In the genomic region with DNA sequence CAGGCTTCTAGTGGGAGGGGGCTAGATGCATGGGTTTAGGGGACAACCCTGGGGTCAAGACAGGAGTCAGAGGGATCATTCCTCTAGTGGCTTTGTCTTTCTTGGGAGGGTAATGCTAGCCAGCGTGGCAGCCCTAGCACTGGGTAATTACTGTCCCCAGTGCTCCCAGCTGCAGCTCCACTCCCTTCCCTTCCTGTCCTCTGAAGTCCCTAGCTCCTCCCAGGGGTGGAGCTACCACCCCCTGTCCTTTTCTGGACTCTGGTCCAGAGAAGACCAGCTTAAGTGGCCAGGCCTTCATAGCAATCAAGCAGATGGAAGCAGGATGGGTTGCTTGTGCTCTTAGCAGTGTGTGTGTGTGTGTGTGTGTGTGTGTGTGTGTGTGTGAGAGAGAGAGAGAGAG, we compare ENCODE assay signal across 8 mouse cellular contexts. TPM values are rescaled to one million over a fixed set of nuclear protein-coding genes. Genes with fewer than 3 reads are reported as not detected.
DNase-seq lines count a peak whose midpoint lies in the region; ATAC-seq lines count a peak whose summit lies in the region.
"Had no signal": no experiment of that assay in that cellular context is flagged by ENCODE, and none has a peak within 500 bp of the region (broad histone marks: within the 10 kb centered on the region; RNA-seq: fewer than 3 reads in every experiment).

No protein-coding gene starts in this region.

- no peak overlapping the region for H3K4me3 ChIP-seq in liver, embryonic 13.5 days (replicated peaks)
- no peak overlapping the region for H3K4me3 ChIP-seq in midbrain, embryonic 11.5 days (ENCODE audit: low read depth, low read length)
- H3K4me3 ChIP-seq: neural tube, embryonic 13.5 days had no signal

- no peaks in the 10 kb centered on the region for H3K4me1 ChIP-seq in liver, embryonic 13.5 days (replicated peaks)
- H3K4me1 ChIP-seq in midbrain, embryonic 11.5 days (ENCODE audit: control insufficient read depth, insufficient read depth, low read length) = 0 out of 2 replicates have a peak, but pooled peaks cover 2% of the 10 kb centered on the region

- no peaks in the 10 kb centered on the region for H3K36me3 ChIP-seq in liver, embryonic 13.5 days
- no peaks in the 10 kb centered on the region for H3K36me3 ChIP-seq in midbrain, embryonic 11.5 days (ENCODE audit: control insufficient read depth, insufficient read depth, low read length)
- H3K36me3 ChIP-seq: neural tube, embryonic 13.5 days had no signal

- 23% methylated on average over 1 of the region's 1 CpGs for WGBS in liver, embryonic 13.5 days (ENCODE audit: insufficient replicate concordance)
- WGBS in midbrain, embryonic 11.5 days = 17% methylated on average over 1 of the region's 1 CpGs

- no peaks in the 10 kb centered on the region for H3K27me3 ChIP-seq in liver, embryonic 13.5 days
- H3K27me3 ChIP-seq in midbrain, embryonic 11.5 days (ENCODE audit: control insufficient read depth, insufficient read depth, low read length) = no peaks in the 10 kb centered on the region
- H3K27me3 ChIP-seq: neural tube, embryonic 13.5 days had no signal

- no peaks in the 10 kb centered on the region for H3K9me3 ChIP-seq in liver, embryonic 13.5 days (replicated peaks)
- H3K9me3 ChIP-seq in midbrain, embryonic 11.5 days (ENCODE audit: control insufficient read depth, low read length) = no peaks in the 10 kb centered on the region
- H3K9me3 ChIP-seq: neural tube, embryonic 13.5 days had no signal

- peak; percentile 27 for DNase-seq in MN1 (ENCODE audit: low spot score)
- peak; percentile 24 for DNase-seq in R1 (ENCODE audit: low read depth, low spot score)
- peak; percentile 42 to 55 for DNase-seq in heart, postnatal 14 days
- DNase-seq in liver, embryonic 13.5 days = no peak
- no peak for DNase-seq in midbrain, embryonic 11.5 days (ENCODE audit: low spot score, missing footprints)
- DNase-seq in ovary, adult 18-20 months (ENCODE audit: low spot score) = no peak
- DNase-seq in urinary bladder, postnatal 4 days (ENCODE audit: low spot score in 2 of 2) = no peak

- H3K4me2 ChIP-seq in liver, embryonic 13.5 days = no peak overlapping the region
- no peak overlapping the region for H3K4me2 ChIP-seq in midbrain, embryonic 11.5 days
- H3K4me2 ChIP-seq: neural tube, embryonic 13.5 days had no signal

- H3K9ac ChIP-seq in liver, embryonic 13.5 days = no peak overlapping the region
- H3K9ac ChIP-seq in midbrain, embryonic 11.5 days (ENCODE audit: low read length) = no peak overlapping the region
- H3K9ac ChIP-seq: neural tube, embryonic 13.5 days had no signal

- no peak overlapping the region for H3K27ac ChIP-seq in liver, embryonic 13.5 days
- H3K27ac ChIP-seq in midbrain, embryonic 11.5 days (ENCODE audit: low read depth, low read length) = no peak overlapping the region
- H3K27ac ChIP-seq: neural tube, embryonic 13.5 days had no signal

- ATAC-seq in liver, embryonic 13.5 days (ENCODE audit: low read depth) = peak; percentile 65
- ATAC-seq in midbrain, embryonic 11.5 days (ENCODE audit: low FRiP score) = no peak

- intact Hi-C loops in heart, postnatal 14 days (cut with DNase I) = no loop called here

RNA-seq across cellular contexts. Expression of gene Fgd1, which starts 9.6 kb away (rescaled TPM):
- total RNA-seq in heart, postnatal 14 days (2021) = 10 to 100 TPM; 10.5 to 12.2 TPM
- 1.8 and 2.2 TPM in 2 replicates for polyA plus RNA-seq in liver, embryonic 13.5 days (2015; fragmentation: Nextera tagmentation; extraction: Ambion mirVana)
- polyA plus RNA-seq in midbrain, embryonic 11.5 days (2014; fragmentation: Nextera tagmentation; extraction: Ambion mirVana) = 7.6 and 8.6 TPM in 2 replicates

RNA-seq across cellular contexts. Expression of gene Gnl3l, which starts 38.4 kb away (rescaled TPM):
- total RNA-seq in heart, postnatal 14 days (2021) = 10 to 100 TPM; 33.8 to 38.0 TPM
- polyA plus RNA-seq in liver, embryonic 13.5 days (2015; fragmentation: Nextera tagmentation; extraction: Ambion mirVana) = 14.6 and 18.1 TPM in 2 replicates
- polyA plus RNA-seq in midbrain, embryonic 11.5 days (2014; fragmentation: Nextera tagmentation; extraction: Ambion mirVana) = 48.2 and 48.5 TPM in 2 replicates

RNA-seq across cellular contexts. Expression of gene Tsr2, which starts 40.8 kb away (rescaled TPM):
- total RNA-seq in heart, postnatal 14 days (2021) = 1 to 10 TPM; 8.9 TPM
- polyA plus RNA-seq in liver, embryonic 13.5 days (2015; fragmentation: Nextera tagmentation; extraction: Ambion mirVana) = 16.4 and 18.2 TPM in 2 replicates
- 45.7 and 45.8 TPM in 2 replicates for polyA plus RNA-seq in midbrain, embryonic 11.5 days (2014; fragmentation: Nextera tagmentation; extraction: Ambion mirVana)

Comparison
In these comparisons a context has a peak if more than half of its experiments do, and no peak if none do; other contexts are left out.
1. DNase-seq: peak in MN1 (single experiment), R1 (single experiment) and heart, postnatal 14 days (2 of 2); none in liver, embryonic 13.5 days (single experiment), midbrain, embryonic 11.5 days (single experiment), ovary, adult 18-20 months (single experiment) and urinary bladder, postnatal 4 days (0 of 2).